Mouse (Mus musculus): ENCODE results near the gene Bbx.

DNA sequence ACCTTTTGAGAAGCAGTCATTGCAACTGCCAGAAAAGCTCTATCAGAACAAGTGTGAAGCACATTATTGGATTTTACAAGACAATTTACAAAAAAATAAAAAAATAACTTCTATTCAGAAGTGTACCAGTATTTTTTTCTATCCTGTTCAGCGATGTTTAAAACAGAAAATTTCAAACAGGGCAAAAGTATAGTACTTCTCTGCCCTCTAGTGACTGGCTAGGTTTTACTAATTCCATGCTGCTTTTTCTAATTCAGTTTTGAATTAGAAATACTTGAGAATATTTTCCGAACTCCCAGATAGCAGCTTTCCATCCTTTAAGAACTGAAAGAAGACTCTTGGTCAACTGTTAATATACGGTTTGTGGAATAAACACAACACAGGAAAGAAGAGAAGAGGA lies 110.8 kb downstream of the Bbx start:
- no peak for TF ChIP-seq CTCF (IDR thresholded peaks at IDR 0.05; ENCODE audit: control insufficient read depth, insufficient read depth, insufficient replicate concordance, low read depth, low read length)
- no peak for TF ChIP-seq POLR2A (IDR thresholded peaks at IDR 0.05; ENCODE audit: control insufficient read depth, low read depth, low read length)
